Comparison of ENCODE assay signal across 9 mouse cellular contexts in the genomic region with DNA sequence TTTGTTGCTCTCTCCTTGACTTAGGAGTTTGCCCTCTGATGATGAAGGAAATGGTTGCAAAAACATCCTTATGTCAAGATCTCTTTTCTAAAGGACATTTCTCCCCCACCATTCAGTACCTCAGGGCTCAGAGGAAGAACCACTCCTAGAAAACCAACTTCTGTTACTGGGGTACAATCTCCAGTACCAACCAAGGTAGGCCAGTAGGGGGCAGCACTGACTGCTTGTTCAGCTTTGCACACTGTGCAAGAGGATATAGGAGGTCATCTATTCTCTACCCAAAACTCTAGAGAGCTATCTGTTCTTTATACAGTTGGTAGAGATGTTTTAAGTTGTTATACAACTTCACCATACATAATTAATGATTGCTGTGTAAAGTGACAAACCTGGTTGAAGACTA. TPM values are rescaled to one million over a fixed set of nuclear protein-coding genes. Genes with fewer than 3 reads are reported as not detected.
DNase-seq lines count a peak whose midpoint lies in the region; ATAC-seq and TF ChIP-seq lines count a peak whose summit lies in the region.
"Had no signal": no experiment of that assay in that cellular context is flagged by ENCODE, and none has a peak within 500 bp of the region (broad histone marks: within the 10 kb centered on the region; RNA-seq: fewer than 3 reads in every experiment).

No protein-coding gene starts in this region.

- no peak overlapping the region for H3K4me3 ChIP-seq in kidney, embryonic 14.5 days (ENCODE audit: low read length)
- no peak overlapping the region for H3K4me3 ChIP-seq in MEL (ENCODE audit: control insufficient read depth in 1 of 2, insufficient read depth in 1 of 2, low read depth in 2 of 2, low read length in 2 of 2)
- H3K4me3 ChIP-seq in midbrain, embryonic 13.5 days (replicated peaks), result no peak overlapping the region
- H3K4me3 ChIP-seq: neural tube, embryonic 12.5 days had no signal

- H3K36me3 ChIP-seq in kidney, embryonic 14.5 days (ENCODE audit: control insufficient read depth, insufficient read depth, low read length), result no peaks in the 10 kb centered on the region; the same call in 1 of the 2 replicates
- no peaks in the 10 kb centered on the region for H3K36me3 ChIP-seq in MEL (ENCODE audit: control insufficient read depth in 1 of 2, insufficient read depth in 2 of 2, low read length in 2 of 2)
- no peaks in the 10 kb centered on the region for H3K36me3 ChIP-seq in midbrain, embryonic 13.5 days
- H3K36me3 ChIP-seq: neural tube, embryonic 12.5 days had no signal

- H3K27ac ChIP-seq in kidney, embryonic 14.5 days (ENCODE audit: low read depth, low read length), result no peak overlapping the region
- no peak overlapping the region for H3K27ac ChIP-seq in MEL (ENCODE audit: control insufficient read depth, low read depth, low read length)
- H3K27ac ChIP-seq in midbrain, embryonic 13.5 days, result no peak overlapping the region
- H3K27ac ChIP-seq: neural tube, embryonic 12.5 days had no signal

- no peak for TF ChIP-seq EP300 in MEL (IDR thresholded peaks at IDR 0.05; ENCODE audit: low read depth in 1 of 2, low read length in 2 of 2)

- H3K4me2 ChIP-seq in kidney, embryonic 14.5 days (replicated peaks; ENCODE audit: low read depth, low read length), result no peak overlapping the region
- H3K4me2 ChIP-seq in midbrain, embryonic 13.5 days (replicated peaks), result no peak overlapping the region
- H3K4me2 ChIP-seq: neural tube, embryonic 12.5 days had no signal

- no peak for ATAC-seq in kidney, embryonic 14.5 days (ENCODE audit: low FRiP score, low TSS enrichment)
- ATAC-seq in midbrain, embryonic 13.5 days, result 0 out of 2 replicates have a peak, but pooled peaks have one; percentile 43

- peak; percentile 3; the same call in 1 of the 2 replicates for TF ChIP-seq RAD21 in MEL (IDR thresholded peaks at IDR 0.05; ENCODE audit: low read depth, low read length)

- peak; percentile 17 to 45 (median 26); a peak in 4 of 6 replicates for TF ChIP-seq CTCF in MEL (IDR thresholded peaks at IDR 0.05 in 2 of 3, conservative IDR thresholded peaks at IDR 0.05 in 1 of 3; ENCODE audit: control insufficient read depth in 1 of 3, insufficient read depth in 1 of 3, low read depth in 2 of 3, low read length in 3 of 3, poor library complexity in 1 of 3, severe bottlenecking in 1 of 3)

- intact Hi-C loops in gastrocnemius, postnatal 14 days (cut with DNase I; ENCODE audit: low total_unique reads), result loop anchor here (5.0 kb wide), 1 partner anchor 514 kb away; no protein-coding TSS in a partner anchor

- no peak overlapping the region for H3K9ac ChIP-seq in kidney, embryonic 14.5 days (ENCODE audit: low read depth, low read length)
- no peak overlapping the region for H3K9ac ChIP-seq in MEL (ENCODE audit: control insufficient read depth, low read depth, low read length, poor library complexity, severe bottlenecking)
- no peak overlapping the region for H3K9ac ChIP-seq in midbrain, embryonic 13.5 days (replicated peaks)
- H3K9ac ChIP-seq: neural tube, embryonic 12.5 days had no signal

- 0 out of 2 replicates have a peak, but pooled peaks cover 3% of the 10 kb centered on the region for H3K27me3 ChIP-seq in kidney, embryonic 14.5 days (ENCODE audit: control insufficient read depth, insufficient read depth, low read length)
- no peaks in the 10 kb centered on the region for H3K27me3 ChIP-seq in MEL (ENCODE audit: control insufficient read depth in 1 of 2, insufficient read depth in 2 of 2, low read length in 2 of 2)
- no peaks in the 10 kb centered on the region for H3K27me3 ChIP-seq in midbrain, embryonic 13.5 days
- H3K27me3 ChIP-seq: neural tube, embryonic 12.5 days had no signal

- no peaks in the 10 kb centered on the region for H3K79me2 ChIP-seq in MEL (ENCODE audit: control insufficient read depth, insufficient read depth, low read length, poor library complexity)

- TF ChIP-seq POLR2A in MEL (IDR thresholded peaks at IDR 0.05; ENCODE audit: control insufficient read depth in 1 of 2, insufficient read depth in 1 of 2, low read depth in 1 of 2, low read length in 2 of 2, poor library complexity in 1 of 2), result no peak

- no peaks in the 10 kb centered on the region for H3K4me1 ChIP-seq in kidney, embryonic 14.5 days (ENCODE audit: control insufficient read depth, insufficient read depth, low read length)
- H3K4me1 ChIP-seq in MEL (ENCODE audit: control insufficient read depth in 1 of 2, insufficient read depth in 2 of 2, low read length in 2 of 2), result no peaks in the 10 kb centered on the region
- H3K4me1 ChIP-seq in midbrain, embryonic 13.5 days (replicated peaks), result no peaks in the 10 kb centered on the region
- H3K4me1 ChIP-seq: neural tube, embryonic 12.5 days had no signal

- peak; percentile 4 for DNase-seq in kidney, adult 11 months
- peak; percentile 10 for DNase-seq in MEL (ENCODE audit: low read depth, low spot score)
- peak; percentile 31 for DNase-seq in cerebellum, adult 8-10 months
- peak; percentile 75 for DNase-seq in gastrocnemius, postnatal 14 days
- DNase-seq in layer of hippocampus, adult 9-10 months (ENCODE audit: low spot score), result peak; percentile 25
- no peak for DNase-seq in natural killer cell, adult 2 months (ENCODE audit: low spot score in 2 of 2)

- H3K9me3 ChIP-seq in kidney, embryonic 14.5 days (ENCODE audit: control insufficient read depth, low read length), result no peaks in the 10 kb centered on the region
- H3K9me3 ChIP-seq in MEL (replicated peaks; ENCODE audit: insufficient read depth, low read length), result no peaks in the 10 kb centered on the region
- H3K9me3 ChIP-seq in midbrain, embryonic 13.5 days, result no peaks in the 10 kb centered on the region
- H3K9me3 ChIP-seq: neural tube, embryonic 12.5 days had no signal

TF ChIP-seq in MEL, 35 proteins besides CTCF, POLR2A, EP300 and RAD21:
- TF ChIP-seq POLR2AphosphoS2 (IDR thresholded peaks at IDR 0.05; ENCODE audit: low read length) (no peak), SMC3 (IDR thresholded peaks at IDR 0.05; ENCODE audit: low read depth, low read length) (0 out of 2 replicates have a peak, but pooled peaks have one; percentile 2)

RNA-seq across cellular contexts. Expression of gene Tbx18, which starts 22.9 kb away (rescaled TPM):
- polyA plus RNA-seq in kidney, embryonic 14.5 days (2014; fragmentation: Nextera tagmentation; extraction: Ambion mirVana), result 3.1 and 3.5 TPM in 2 replicates
- total RNA-seq in MEL (2012; rRNA removed), result not detected in 2 replicates
- not detected for polyA plus RNA-seq in MEL (2012; ENCODE audit: insufficient read depth in 1 of 2, insufficient read length in 2 of 2, low read depth in 1 of 2, low replicate concordance in 2 of 2, missing spikeins in 1 of 2)
- total RNA-seq in gastrocnemius, postnatal 14 days (2021), result 1 to 10 TPM; 1.2 to 2.3 TPM
- 1.9 and 2.9 TPM in 2 replicates for polyA plus RNA-seq in midbrain, embryonic 13.5 days (2015; fragmentation: Nextera tagmentation; extraction: Ambion mirVana)

Comparison
In these comparisons a context has a peak if more than half of its experiments do, and no peak if none do; other contexts are left out.
1. DNase-seq: peak in kidney, adult 11 months (single experiment), MEL (single experiment), cerebellum, adult 8-10 months (single experiment), gastrocnemius, postnatal 14 days (single experiment) and layer of hippocampus, adult 9-10 months (single experiment); none in natural killer cell, adult 2 months (0 of 2).